Mouse (Mus musculus) stomach, postnatal 0 days (tissue): ENCODE data around the gene Nudt16. TPM values are rescaled to one million over a fixed set of nuclear protein-coding genes. Genes with fewer than 3 reads are reported as not detected.
"Not testable (repeated sequence)": the region's sequence is repeated elsewhere in the genome, so short reads cannot be mapped to it uniquely, and the experiment has no call there.

Experiments
- ATAC-seq: fragments of 200-750 bp; cut with Nextera tagmentation; 2 replicates; pipeline ENCODE4 v1.8.0; 2017; ENCODE audit not compliant: low FRiP score, low TSS enrichment
- DNase-seq: peaks from one replicate; pipeline ENCODE4 v3.0.0-alpha.2; 2016; ENCODE audit warnings: low spot score
- H3K27ac ChIP-seq: fragments of 300-500 bp; sonication (generic); replicated peaks from 2 replicates; pipeline ENCODE4 v1.5.1; 2014; ENCODE audit warnings: mild to moderate bottlenecking, control low read depth
- H3K27me3 ChIP-seq: fragments of 300-500 bp; sonication (generic); 2 replicates; pipeline ENCODE4 v1.6.1; 2014; ENCODE audit warnings: low read length; ENCODE audit not compliant: control insufficient read depth, insufficient read depth
- H3K36me3 ChIP-seq: fragments of 300-500 bp; sonication (generic); 2 replicates; pipeline ENCODE4 v1.6.1; 2014; ENCODE audit warnings: low read length, mixed read lengths; ENCODE audit not compliant: control insufficient read depth, insufficient read depth
- H3K4me1 ChIP-seq: fragments of 300-500 bp; sonication (generic); replicated peaks from 2 replicates; pipeline ENCODE4 v1.6.1; 2014; ENCODE audit warnings: antibody characterized with exemption; ENCODE audit not compliant: control insufficient read depth, insufficient read depth
- H3K4me2 ChIP-seq: fragments of 300-500 bp; sonication (generic); replicated peaks from 2 replicates; pipeline ENCODE4 v1.6.1; 2014; ENCODE audit warnings: low read depth, mild to moderate bottlenecking, control low read depth, moderate library complexity
- H3K4me3 ChIP-seq: fragments of 300-500 bp; sonication (generic); 2 replicates; pipeline ENCODE4 v1.5.1; 2014; ENCODE audit warnings: low read depth, low read length, control low read depth
- H3K9ac ChIP-seq: fragments of 300-500 bp; sonication (generic); 2 replicates; pipeline ENCODE4 v1.6.1; 2014; ENCODE audit warnings: mild to moderate bottlenecking, low read length, control low read depth, mixed read lengths
- H3K9me3 ChIP-seq: fragments of 300-500 bp; sonication (generic); 2 replicates; pipeline ENCODE4 v1.6.1; 2016; ENCODE audit warnings: low read length; ENCODE audit not compliant: control insufficient read depth
- CTCF ChIP-seq: IDR thresholded peaks from 2 replicates; pipeline ENCODE4 v1.5.1; 2016; ENCODE audit warnings: antibody characterized with exemption, low read depth, mild to moderate bottlenecking, moderate library complexity
- EP300 ChIP-seq: optimal IDR thresholded peaks from 2 replicates; pipeline ENCODE3; 2016; ENCODE audit warnings: antibody characterized with exemption
- WGBS: fragments of 180-500 bp; shearing (Covaris S2); extraction: QIAGEN DNeasy Blood & Tissue Kit; methylation state at CpG from one replicate; pipeline ENCODE4 v1.1.7; 2014; 5-methylcytosine and 5-hydroxymethylcytosine counted together
- polyA plus RNA-seq: library from polyadenylated mRNA; unstranded; fragments of >200 nt; fragmentation: Nextera tagmentation; extraction: Ambion mirVana; gene quantifications from 2 replicates; pipeline ENCODE4 v1.2.1, GENCODE M21; 2015

Gene Nudt16
- polyA plus RNA-seq, 1 experiment from 2014 or later, result 17.7 TPM

DNA sequence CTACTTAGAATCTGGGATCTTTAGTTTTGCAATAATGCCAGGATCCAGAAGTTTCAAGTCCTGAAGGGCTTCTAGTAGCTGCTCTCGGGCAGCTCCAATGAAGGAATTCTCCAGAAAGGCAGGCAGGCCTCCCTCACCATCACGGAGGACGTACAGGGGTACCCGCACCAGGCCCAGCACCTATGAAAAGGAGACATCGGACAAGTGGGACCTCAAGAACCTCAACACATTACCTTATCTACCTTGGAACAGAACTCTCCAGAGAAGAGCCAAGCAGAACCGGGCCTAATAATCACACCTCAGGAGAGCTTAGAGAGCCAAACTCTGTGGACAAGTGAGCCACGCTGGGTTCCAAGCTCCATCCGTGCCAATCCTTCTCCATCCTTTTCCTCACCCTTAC lies 1.3 kb downstream of the Nudt16 start:
- 95% methylated on average over 8 of the region's 8 CpGs for WGBS
- DNase-seq (peak; percentile 11), ATAC-seq (no peak)
- H3K4me3 ChIP-seq, result no peak overlapping the region
- no peaks in the 10 kb centered on the region for H3K9me3 ChIP-seq
- H3K4me1 ChIP-seq, result 0 out of 2 replicates have a peak, but pooled peaks cover 5% of the 10 kb centered on the region
- TF ChIP-seq EP300 (no peak), CTCF (no peak)
- peak overlapping the region; percentile 90 for H3K4me2 ChIP-seq
- no peak overlapping the region for H3K27ac ChIP-seq
- H3K27me3 ChIP-seq, result no peaks in the 10 kb centered on the region
- no peak overlapping the region for H3K9ac ChIP-seq
- H3K36me3 ChIP-seq, result no peaks in the 10 kb centered on the region

DNA sequence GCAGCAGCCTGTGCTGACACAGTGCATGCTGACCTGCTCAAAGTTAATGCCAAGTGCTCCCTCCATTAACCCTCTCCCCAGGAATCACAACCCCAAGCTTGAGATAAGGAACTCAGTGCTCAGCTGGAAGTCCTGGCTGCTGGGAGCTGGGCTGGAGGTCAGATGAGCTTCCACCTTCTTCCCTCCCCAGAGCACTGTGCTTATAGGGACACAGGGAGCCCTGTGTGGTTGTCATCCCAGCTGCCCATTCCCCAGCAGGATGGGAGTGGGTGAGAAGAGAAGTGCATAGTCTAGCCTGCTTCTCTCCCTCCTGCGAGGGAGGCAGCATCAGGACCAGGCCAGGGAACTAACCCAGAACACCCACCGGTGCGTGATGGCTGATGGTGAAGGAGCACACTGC lies 6.4 kb downstream of the Nudt16 start:
- not testable (repeated sequence) for H3K9ac ChIP-seq, H3K9me3 ChIP-seq, H3K27ac ChIP-seq, DNase-seq, H3K4me1 ChIP-seq, H3K36me3 ChIP-seq, ATAC-seq, H3K4me3 ChIP-seq, H3K27me3 ChIP-seq, H3K4me2 ChIP-seq
- 64% methylated on average over 3 of the region's 3 CpGs for WGBS

GRCm38 (mm10) chr9:105103893-105104292 lies 27.7 kb downstream of the Nudt16 start:
- no peak overlapping the region for H3K4me2 ChIP-seq
- H3K9ac ChIP-seq, result no peak overlapping the region
- ATAC-seq, result no peak
- TF ChIP-seq CTCF (no peak), EP300 (no peak)
- no peaks in the 10 kb centered on the region for H3K9me3 ChIP-seq
- H3K36me3 ChIP-seq, result no peaks in the 10 kb centered on the region
- H3K4me1 ChIP-seq, result no peaks in the 10 kb centered on the region
- H3K27me3 ChIP-seq, result no peaks in the 10 kb centered on the region
- no peak for DNase-seq
- 83% methylated on average over 5 of the region's 5 CpGs for WGBS
- H3K27ac ChIP-seq, result no peak overlapping the region
- no peak overlapping the region for H3K4me3 ChIP-seq

GRCm38 (mm10) chr9:105101911-105102310 lies 29.7 kb downstream of the Nudt16 start:
- 38% methylated on average over 1 of the region's 1 CpGs for WGBS
- Histone ChIP-seq H3K9ac (no peak overlapping the region), H3K4me3 (no peak overlapping the region), H3K27me3 (no peaks in the 10 kb centered on the region), H3K4me1 (no peaks in the 10 kb centered on the region), H3K36me3 (no peaks in the 10 kb centered on the region), H3K27ac (no peak overlapping the region), H3K9me3 (no peaks in the 10 kb centered on the region), H3K4me2 (no peak overlapping the region)
- ATAC-seq, result no peak
- TF ChIP-seq CTCF, result no peak
- TF ChIP-seq EP300, result no peak
- no peak for DNase-seq

DNA sequence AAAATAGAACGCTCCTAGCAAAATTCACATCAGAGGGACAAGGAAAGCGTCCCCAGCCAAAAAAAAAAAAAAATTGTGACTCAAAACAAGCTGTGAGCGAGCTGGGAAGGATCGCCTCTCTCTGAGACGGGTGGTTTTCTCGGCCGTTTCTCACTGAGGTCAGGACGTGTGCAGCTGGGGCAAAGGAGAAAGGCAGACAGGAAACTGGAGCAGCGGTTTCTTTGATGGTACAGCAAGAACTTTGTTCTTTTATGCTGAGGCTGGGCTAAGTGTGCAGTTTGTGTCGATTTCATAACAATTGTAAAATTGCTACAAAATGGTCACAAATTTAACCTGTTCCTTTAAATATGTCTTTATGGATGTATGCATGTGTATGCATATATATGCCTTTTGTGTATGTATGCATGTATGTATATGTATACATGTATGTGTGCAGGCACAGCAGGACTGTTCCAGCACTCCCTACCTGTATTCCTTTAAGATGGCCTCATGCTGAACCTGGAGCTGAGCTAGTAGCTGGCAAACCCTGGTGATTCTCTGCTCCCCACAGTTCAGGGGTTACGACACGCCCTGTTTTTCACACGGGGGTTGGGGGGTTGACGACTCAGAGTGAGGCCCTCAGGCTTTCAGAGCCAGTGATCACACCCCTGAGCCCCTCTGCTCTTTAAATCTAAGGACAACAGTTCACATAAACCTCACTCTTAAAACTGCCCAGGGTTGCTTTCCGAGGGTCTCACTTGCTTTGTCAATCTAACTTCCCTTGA lies 30.6 kb downstream of the Nudt16 start:
- Histone ChIP-seq H3K9ac (no peak overlapping the region), H3K4me1 (no peaks in the 10 kb centered on the region), H3K27ac (no peak overlapping the region), H3K27me3 (no peaks in the 10 kb centered on the region), H3K4me2 (no peak overlapping the region), H3K36me3 (no peaks in the 10 kb centered on the region), H3K4me3 (no peak overlapping the region), H3K9me3 (no peaks in the 10 kb centered on the region)
- no peak for TF ChIP-seq CTCF
- TF ChIP-seq EP300, result no peak
- ATAC-seq, result no peak
- no peak for DNase-seq
- WGBS, result 32% methylated on average over 15 of the region's 15 CpGs

GRCm38 (mm10) chr9:105080246-105080645 lies 51.4 kb downstream of the Nudt16 start:
- no peak overlapping the region for H3K9ac ChIP-seq
- H3K9me3 ChIP-seq, result no peaks in the 10 kb centered on the region
- WGBS, result 86% methylated on average over 3 of the region's 3 CpGs
- ATAC-seq (no peak), DNase-seq (no peak)
- H3K36me3 ChIP-seq, result peaks cover 2% of the 10 kb centered on the region; the same call in 1 of the 2 replicates
- H3K4me2 ChIP-seq, result no peak overlapping the region
- TF ChIP-seq EP300, result no peak
- no peak for TF ChIP-seq CTCF
- no peak overlapping the region for H3K27ac ChIP-seq
- H3K4me3 ChIP-seq, result no peak overlapping the region
- H3K27me3 ChIP-seq, result no peaks in the 10 kb centered on the region
- H3K4me1 ChIP-seq, result no peaks in the 10 kb centered on the region

Other genes with a start within 250 kb of the Nudt16 start
- gene Mrpl3, start 78.6 kb downstream of the Nudt16 start, polyA plus RNA-seq, result 63.3 and 65.9 TPM in 2 replicates
- not detected in 2 replicates for gene 1700080E11Rik, start 13.3 kb upstream of the Nudt16 start, polyA plus RNA-seq